Comparison of ENCODE assay signal across 20 mouse cellular contexts in genomic region chr13:16196692-16197091, GRCm38 (mm10).
DNase-seq lines count a peak whose midpoint lies in the region; ATAC-seq and TF ChIP-seq lines count a peak whose summit lies in the region.
"Had no signal": no experiment of that assay in that cellular context is flagged by ENCODE, and none has a peak within 500 bp of the region (broad histone marks: within the 10 kb centered on the region; RNA-seq: fewer than 3 reads in every experiment).

No protein-coding gene starts in this region.

- ATAC-seq in forebrain, embryonic 14.5 days = no peak
- ATAC-seq in forebrain, embryonic 16.5 days = peak; percentile 86

- 75% methylated on average over 1 of the region's 1 CpGs for WGBS in forebrain, embryonic 14.5 days
- WGBS in forebrain, embryonic 10.5 days = 92% methylated on average over 1 of the region's 1 CpGs
- 38% methylated on average over 1 of the region's 1 CpGs for whole genome bisulfite sequencing in forebrain, embryonic 16.5 days

- no peak overlapping the region for H3K4me3 ChIP-seq in forebrain, embryonic 14.5 days (ENCODE audit: low read depth, low read length)
- H3K4me3 ChIP-seq in forebrain, embryonic 10.5 days = no peak overlapping the region
- H3K4me3 ChIP-seq in forebrain, embryonic 16.5 days (replicated peaks; ENCODE audit: low read length) = no peak overlapping the region
- H3K4me3 ChIP-seq: embryonic facial prominence, embryonic 13.5 days; embryonic facial prominence, embryonic 15.5 days; erythroblast, embryonic 14.5 days had no signal

- no peaks in the 10 kb centered on the region for H3K27me3 ChIP-seq in forebrain, embryonic 14.5 days (replicated peaks; ENCODE audit: control insufficient read depth, insufficient read depth, low read length)
- H3K27me3 ChIP-seq in forebrain, embryonic 10.5 days (ENCODE audit: poor library complexity, severe bottlenecking) = no peaks in the 10 kb centered on the region
- no peaks in the 10 kb centered on the region for H3K27me3 ChIP-seq in forebrain, embryonic 16.5 days (replicated peaks; ENCODE audit: control insufficient read depth, insufficient read depth, low read length)
- H3K27me3 ChIP-seq: embryonic facial prominence, embryonic 13.5 days; embryonic facial prominence, embryonic 15.5 days had no signal

- no peak overlapping the region for H3K4me2 ChIP-seq in forebrain, embryonic 14.5 days (ENCODE audit: low read length)
- H3K4me2 ChIP-seq in forebrain, embryonic 16.5 days (ENCODE audit: low read length) = no peak overlapping the region
- H3K4me2 ChIP-seq: embryonic facial prominence, embryonic 13.5 days; embryonic facial prominence, embryonic 15.5 days had no signal

- TF ChIP-seq POLR2A in brain, embryonic 14.5 days (IDR thresholded peaks at IDR 0.05; ENCODE audit: borderline replicate concordance, extremely low read depth, insufficient read depth, insufficient read length, poor library complexity, severe bottlenecking) = no peak

- H3K27ac ChIP-seq in forebrain, embryonic 14.5 days (ENCODE audit: low read depth, low read length) = no peak overlapping the region
- no peak overlapping the region for H3K27ac ChIP-seq in forebrain, embryonic 10.5 days
- H3K27ac ChIP-seq in forebrain, embryonic 16.5 days (ENCODE audit: low read length) = no peak overlapping the region
- H3K27ac ChIP-seq: embryonic facial prominence, embryonic 13.5 days; embryonic facial prominence, embryonic 15.5 days had no signal

- no peak overlapping the region for H3K9ac ChIP-seq in forebrain, embryonic 14.5 days (ENCODE audit: low read length)
- no peak overlapping the region for H3K9ac ChIP-seq in forebrain, embryonic 16.5 days (replicated peaks; ENCODE audit: low read depth, low read length)
- H3K9ac ChIP-seq: embryonic facial prominence, embryonic 13.5 days; embryonic facial prominence, embryonic 15.5 days had no signal

- no peaks in the 10 kb centered on the region for H3K9me3 ChIP-seq in forebrain, embryonic 14.5 days (replicated peaks; ENCODE audit: control insufficient read depth, low read length)
- H3K9me3 ChIP-seq in forebrain, embryonic 10.5 days = no peaks in the 10 kb centered on the region
- H3K9me3 ChIP-seq in forebrain, embryonic 16.5 days (ENCODE audit: control insufficient read depth, low read length) = no peaks in the 10 kb centered on the region
- H3K9me3 ChIP-seq: embryonic facial prominence, embryonic 13.5 days; embryonic facial prominence, embryonic 15.5 days had no signal

- H3K36me3 ChIP-seq in forebrain, embryonic 14.5 days (ENCODE audit: control insufficient read depth, insufficient read depth, low read length) = no peaks in the 10 kb centered on the region
- no peaks in the 10 kb centered on the region for H3K36me3 ChIP-seq in forebrain, embryonic 10.5 days (replicated peaks)
- H3K36me3 ChIP-seq in forebrain, embryonic 16.5 days (ENCODE audit: control insufficient read depth, insufficient read depth) = no peaks in the 10 kb centered on the region
- H3K36me3 ChIP-seq: embryonic facial prominence, embryonic 13.5 days; embryonic facial prominence, embryonic 15.5 days had no signal

- peak; percentile 28 for DNase-seq in forebrain, embryonic 14.5 days (ENCODE audit: low spot score)
- DNase-seq in forebrain, embryonic 10.5 days (ENCODE audit: extremely low spot score, low spot score) = no peak
- peak; percentile 2 for DNase-seq in brain, adult 2 months (ENCODE audit: low read depth, low spot score)
- DNase-seq in brain, embryonic 14.5 days (ENCODE audit: low read depth) = peak; percentile 35
- no peak for DNase-seq in cerebellum, adult 9-11 months
- DNase-seq in heart, adult 18-20 months = no peak
- no peak for DNase-seq in frontal cortex, postnatal 25 days (ENCODE audit: low spot score in 2 of 2)
- DNase-seq: adrenal gland, adult 2 months; adrenal gland, postnatal 10 days; adrenal gland, postnatal 25 days; cerebellum, adult 11-12 months; cerebellum, adult 2 months; cerebellum, adult 9-10 months; cerebellum, postnatal 14 days; cerebellum, postnatal 36 days; embryo, embryonic 11 days had no signal

- TF ChIP-seq CTCF in brain, embryonic 14.5 days (IDR thresholded peaks at IDR 0.05; ENCODE audit: borderline replicate concordance, extremely low read depth, insufficient read depth, insufficient read length) = no peak

- no peaks in the 10 kb centered on the region for H3K4me1 ChIP-seq in forebrain, embryonic 14.5 days (ENCODE audit: control insufficient read depth, insufficient read depth, low read length)
- H3K4me1 ChIP-seq in forebrain, embryonic 10.5 days = no peaks in the 10 kb centered on the region
- no peaks in the 10 kb centered on the region for H3K4me1 ChIP-seq in forebrain, embryonic 16.5 days (replicated peaks; ENCODE audit: control insufficient read depth, insufficient read depth, low read length)
- H3K4me1 ChIP-seq: embryonic facial prominence, embryonic 15.5 days had no signal

Comparison
In these comparisons a context has a peak if more than half of its experiments do, and no peak if none do; other contexts are left out.
1. DNase-seq: peak in forebrain, embryonic 14.5 days (single experiment), brain, adult 2 months (single experiment) and brain, embryonic 14.5 days (single experiment); none in forebrain, embryonic 10.5 days (single experiment), cerebellum, adult 9-11 months (single experiment), heart, adult 18-20 months (0 of 2) and frontal cortex, postnatal 25 days (0 of 2).